7 mouse cellular contexts compared by ENCODE assay signal in the genomic region with DNA sequence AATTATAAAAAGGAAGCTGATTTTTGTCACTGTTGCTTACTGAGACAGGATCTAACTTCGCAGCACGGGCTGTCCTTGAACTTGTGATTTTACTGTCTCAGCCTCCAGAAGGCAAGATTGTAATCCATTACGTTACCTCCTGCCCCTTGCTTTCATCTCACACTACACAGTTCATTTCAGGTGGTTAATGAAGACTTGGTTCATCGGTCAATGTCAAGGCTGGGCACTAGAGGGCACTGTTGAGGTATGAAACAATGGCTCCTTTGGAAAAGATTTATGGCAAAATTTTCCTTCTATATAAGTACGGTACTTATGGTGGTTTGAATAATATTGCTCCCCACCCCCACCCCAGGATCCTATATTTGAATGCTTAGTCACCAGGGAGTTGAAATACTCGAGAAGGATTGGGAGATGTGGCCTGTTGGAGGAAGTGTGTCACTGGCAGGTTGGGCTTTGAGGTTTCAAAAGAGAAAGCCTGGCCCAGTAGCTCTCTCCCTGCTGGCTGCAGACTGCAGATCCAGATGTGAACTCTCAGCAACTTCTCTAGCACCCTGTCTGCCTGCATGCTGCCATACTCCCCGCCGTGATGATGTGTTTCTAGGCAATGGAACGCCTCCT. TPM values are rescaled to one million over a fixed set of nuclear protein-coding genes. Genes with fewer than 3 reads are reported as not detected.
DNase-seq lines count a peak whose midpoint lies in the region; TF ChIP-seq lines count a peak whose summit lies in the region.

No protein-coding gene starts in this region.

- no peak overlapping the region for H3K4me3 ChIP-seq in ES-E14 (ENCODE audit: insufficient read depth in 1 of 2, low read depth in 1 of 2, low read length in 2 of 2, poor library complexity in 1 of 2, severe bottlenecking in 1 of 2)
- H3K4me3 ChIP-seq in cerebellum, adult 2 months (replicated peaks; ENCODE audit: insufficient read depth, low read depth, low read length) = no peak overlapping the region

- TF ChIP-seq POLR2A in cerebellum, adult 2 months (IDR thresholded peaks at IDR 0.05; ENCODE audit: borderline replicate concordance, insufficient read depth, low read length) = no peak

- no peaks in the 10 kb centered on the region for H3K36me3 ChIP-seq in ES-E14 (ENCODE audit: control insufficient read depth, insufficient read depth, low read length, poor library complexity, severe bottlenecking)

- peak; percentile 61 for DNase-seq in layer of hippocampus, adult 11-12 months (ENCODE audit: low spot score)
- DNase-seq in layer of hippocampus, adult 9-11 months = no peak
- DNase-seq in ES-E14 (ENCODE audit: low read depth, low spot score) = peak; percentile 37
- peak in 1 of 2 experiments; percentile 48 for DNase-seq in cerebellum, adult 2 months
- peak; percentile 55 to 71 for DNase-seq in frontal cortex, postnatal 36 days (ENCODE audit: low spot score in 2 of 2)
- peak; percentile 59 for DNase-seq in left cerebral cortex, postnatal 4 days
- peak; percentile 84 for DNase-seq in retina, embryonic 14.5 days (ENCODE audit: low spot score)

- no peaks in the 10 kb centered on the region for H3K27me3 ChIP-seq in cerebellum, adult 2 months (ENCODE audit: control insufficient read depth, insufficient read depth, low read length)

- intact Hi-C loops in left cerebral cortex, postnatal 4 days (cut with DNase I) = no loop called here

- no peaks in the 10 kb centered on the region for H3K4me1 ChIP-seq in ES-E14 (ENCODE audit: control insufficient read depth in 2 of 2, insufficient read depth in 2 of 2, low read length in 2 of 2, poor library complexity in 1 of 2)
- H3K4me1 ChIP-seq in cerebellum, adult 2 months (ENCODE audit: control insufficient read depth, insufficient read depth, low read length) = no peaks in the 10 kb centered on the region

- H3K27ac ChIP-seq in ES-E14 (ENCODE audit: insufficient read depth, low read depth, low read length, poor library complexity, severe bottlenecking) = no peak overlapping the region; the same call in 1 of the 2 replicates
- no peak overlapping the region for H3K27ac ChIP-seq in cerebellum, adult 2 months (ENCODE audit: insufficient read depth, low read length)

- no peak overlapping the region for H3K9ac ChIP-seq in ES-E14 (ENCODE audit: insufficient read depth, low read depth, low read length, poor library complexity, severe bottlenecking)

- H3K9me3 ChIP-seq in ES-E14 (ENCODE audit: control insufficient read depth, insufficient read depth, low read depth, low read length) = no peaks in the 10 kb centered on the region

- in situ Hi-C loops in ES-E14 (cut with MboI; ENCODE audit: low sequenced_read_pairs in 2 of 2, unreplicated experiment in 2 of 2) = no loop called here

- TF ChIP-seq CTCF in cerebellum, adult 2 months (IDR thresholded peaks at IDR 0.05; ENCODE audit: borderline replicate concordance, insufficient read depth, low read depth, low read length) = peak; percentile 50; the same call in 1 of the 2 replicates

- 36% methylated on average over 9 of the region's 9 CpGs for WGBS in cerebellum, adult 2 months

TF ChIP-seq in ES-E14, 5 proteins besides CTCF, POLR2A, EP300 and RAD21:
- TF ChIP-seq CHD2 (IDR thresholded peaks at IDR 0.05; ENCODE audit: low read depth, low read length) (no peak), HCFC1 (IDR thresholded peaks at IDR 0.05; ENCODE audit: borderline replicate concordance, insufficient read depth, low read length) (no peak), ZNF384 (IDR thresholded peaks at IDR 0.05; ENCODE audit: low read depth, low read length) (no peak), ZC3H11A (IDR thresholded peaks at IDR 0.05; ENCODE audit: borderline replicate concordance, low read depth, low read length) (0 out of 2 replicates have a peak, but pooled peaks have one; percentile 35), MAFK (IDR thresholded peaks at IDR 0.05; ENCODE audit: insufficient read depth, low read depth, low read length) (no peak)

RNA-seq across cellular contexts. Expression of a gene that starts 18.3 kb away (rescaled TPM):
- 11.4 and 18.9 TPM in 2 replicates for total RNA-seq in ES-E14 (2012; rRNA removed)
- 14.8 and 16.7 TPM in 2 replicates for polyA plus RNA-seq in cerebellum, adult 2 months (2012; rRNA removed)
- 10 to 100 TPM; 14.5 to 14.7 TPM for total RNA-seq in left cerebral cortex, postnatal 4 days (2021)

RNA-seq across cellular contexts. Expression of a gene that starts 18.4 kb away (rescaled TPM):
- total RNA-seq in ES-E14 (2012; rRNA removed) = 285 and 386 TPM in 2 replicates
- 527 TPM in 2 replicates for polyA plus RNA-seq in cerebellum, adult 2 months (2012; rRNA removed)
- 100 to 1,000 TPM; 253 to 265 TPM for total RNA-seq in left cerebral cortex, postnatal 4 days (2021)

RNA-seq across cellular contexts. Expression of a gene that starts 32.5 kb away (rescaled TPM):
- not detected in 2 replicates for total RNA-seq in ES-E14 (2012; rRNA removed)
- polyA plus RNA-seq in cerebellum, adult 2 months (2012; rRNA removed) = 1.9 and 3.3 TPM in 2 replicates
- total RNA-seq in left cerebral cortex, postnatal 4 days (2021) = 1 to 10 TPM; 3.2 TPM

RNA-seq across cellular contexts. Expression of a gene that starts 50.3 kb away (rescaled TPM):
- 7.2 and 7.8 TPM in 2 replicates for total RNA-seq in ES-E14 (2012; rRNA removed)
- polyA plus RNA-seq in cerebellum, adult 2 months (2012; rRNA removed) = 13.0 and 13.1 TPM in 2 replicates
- total RNA-seq in left cerebral cortex, postnatal 4 days (2021) = 10 to 100 TPM; 12.0 to 14.0 TPM

RNA-seq across cellular contexts. Expression of a gene that starts 54.7 kb away (rescaled TPM):
- total RNA-seq in ES-E14 (2012; rRNA removed) = 0.63 and 0.76 TPM in 2 replicates
- polyA plus RNA-seq in cerebellum, adult 2 months (2012; rRNA removed) = 14.9 and 16.1 TPM in 2 replicates
- total RNA-seq in left cerebral cortex, postnatal 4 days (2021) = 1 to 10 TPM; 7.8 TPM
